Mouse (Mus musculus): ENCODE data around the gene Exoc7. TPM values are rescaled to one million over a fixed set of nuclear protein-coding genes. Genes with fewer than 3 reads are reported as not detected.

The Exoc7 gene
- polyA plus RNA-seq, 1 experiment from 2014 or later = 51.1 TPM

- Histone ChIP-seq H3K9me3 (ENCODE audit: control insufficient read depth, low read length) (no peaks in the 10 kb centered on the region), H3K27me3 (ENCODE audit: control insufficient read depth, insufficient read depth, low read length) (no peaks in the 10 kb centered on the region), H3K9ac (ENCODE audit: low read length) (peak overlapping the region; percentile 92), H3K4me3 (ENCODE audit: control insufficient read depth in 1 of 2, insufficient read depth in 1 of 2, low read depth in 1 of 2, low read length in 2 of 2) (peak overlapping the region; percentile 79 to 91), H3K36me3 (ENCODE audit: control insufficient read depth, insufficient read depth, low read length) (peaks cover 36% of the 10 kb centered on the region), H3K4me2 (ENCODE audit: low read length) (peak overlapping the region; percentile 76), H3K4me1 (ENCODE audit: control insufficient read depth in 2 of 2, insufficient read depth in 2 of 2, low read length in 2 of 2) (peaks cover 7 to 12% of the 10 kb centered on the region in 2 experiments), H3K27ac (replicated peaks in 1 of 2; ENCODE audit: control insufficient read depth in 1 of 2, insufficient read depth in 1 of 2, low read depth in 2 of 2, low read length in 2 of 2) (peak overlapping the region; percentile 46 to 86; a peak in 2 of 4 replicates)
- 0 out of 2 replicates have a peak, but pooled peaks have one; percentile 6 for ATAC-seq (ENCODE audit: insufficient number of reproducible peaks, insufficient read depth, low FRiP score, low read depth)
- 1% methylated on average over 39 of the region's 39 CpGs for WGBS
These were observed 33.5 kb downstream of the Exoc7 start for GRCm38 (mm10) chr11:116273469-116274044.

- 40% methylated on average over 12 of the region's 12 CpGs for WGBS
- no peak for ATAC-seq (ENCODE audit: insufficient number of reproducible peaks, insufficient read depth, low FRiP score, low read depth)
- Histone ChIP-seq H3K9me3 (ENCODE audit: control insufficient read depth, low read length) (no peaks in the 10 kb centered on the region), H3K36me3 (ENCODE audit: control insufficient read depth, insufficient read depth, low read length) (peaks cover 42% of the 10 kb centered on the region), H3K27ac (replicated peaks in 1 of 2; ENCODE audit: control insufficient read depth in 1 of 2, insufficient read depth in 1 of 2, low read depth in 2 of 2, low read length in 2 of 2) (no peak overlapping the region), H3K4me3 (ENCODE audit: control insufficient read depth in 1 of 2, insufficient read depth in 1 of 2, low read depth in 1 of 2, low read length in 2 of 2) (peak overlapping the region; percentile 79 to 91), H3K27me3 (ENCODE audit: control insufficient read depth, insufficient read depth, low read length) (no peaks in the 10 kb centered on the region), H3K4me2 (ENCODE audit: low read length) (peak overlapping the region; percentile 76), H3K4me1 (ENCODE audit: control insufficient read depth in 2 of 2, insufficient read depth in 2 of 2, low read length in 2 of 2) (peaks cover 7 to 12% of the 10 kb centered on the region in 2 experiments), H3K9ac (ENCODE audit: low read length) (peak overlapping the region; percentile 92)
These were observed 34.2 kb downstream of the Exoc7 start for GRCm38 (mm10) chr11:116272589-116273468.

- WGBS = 86% methylated on average over 8 of the region's 8 CpGs
- Histone ChIP-seq H3K27me3 (ENCODE audit: control insufficient read depth, insufficient read depth, low read length) (no peaks in the 10 kb centered on the region), H3K27ac (replicated peaks in 1 of 2; ENCODE audit: control insufficient read depth in 1 of 2, insufficient read depth in 1 of 2, low read depth in 2 of 2, low read length in 2 of 2) (no peak overlapping the region), H3K4me3 (ENCODE audit: control insufficient read depth in 1 of 2, insufficient read depth in 1 of 2, low read depth in 1 of 2, low read length in 2 of 2) (no peak overlapping the region), H3K4me1 (ENCODE audit: control insufficient read depth in 2 of 2, insufficient read depth in 2 of 2, low read length in 2 of 2) (peaks cover 5 to 12% of the 10 kb centered on the region in 2 experiments), H3K4me2 (ENCODE audit: low read length) (no peak overlapping the region), H3K9ac (ENCODE audit: low read length) (no peak overlapping the region), H3K36me3 (ENCODE audit: control insufficient read depth, insufficient read depth, low read length) (peaks cover 75% of the 10 kb centered on the region), H3K9me3 (ENCODE audit: control insufficient read depth, low read length) (no peaks in the 10 kb centered on the region)
- no peak for ATAC-seq (ENCODE audit: insufficient number of reproducible peaks, insufficient read depth, low FRiP score, low read depth)
These were observed 37.5 kb downstream of the Exoc7 start for GRCm38 (mm10) chr11:116269560-116269959.

GRCm38 (mm10) chr11:116268313-116268712, 38.7 kb downstream of the Exoc7 start:
- peaks cover 87% of the 10 kb centered on the region for H3K36me3 ChIP-seq (ENCODE audit: control insufficient read depth, insufficient read depth, low read length)
- 95% methylated on average over 6 of the region's 6 CpGs for WGBS
- H3K9me3 ChIP-seq (ENCODE audit: control insufficient read depth, low read length) = no peaks in the 10 kb centered on the region
- peaks cover 2 to 12% of the 10 kb centered on the region in 2 experiments; a peak in 3 of 4 replicates for H3K4me1 ChIP-seq (ENCODE audit: control insufficient read depth in 2 of 2, insufficient read depth in 2 of 2, low read length in 2 of 2)
- H3K4me3 ChIP-seq (ENCODE audit: control insufficient read depth in 1 of 2, insufficient read depth in 1 of 2, low read depth in 1 of 2, low read length in 2 of 2) = no peak overlapping the region
- no peaks in the 10 kb centered on the region for H3K27me3 ChIP-seq (ENCODE audit: control insufficient read depth, insufficient read depth, low read length)
- no peak for ATAC-seq (ENCODE audit: insufficient number of reproducible peaks, insufficient read depth, low FRiP score, low read depth)
- no peak overlapping the region for H3K4me2 ChIP-seq (ENCODE audit: low read length)
- H3K27ac ChIP-seq (replicated peaks in 1 of 2; ENCODE audit: control insufficient read depth in 1 of 2, insufficient read depth in 1 of 2, low read depth in 2 of 2, low read length in 2 of 2) = no peak overlapping the region
- H3K9ac ChIP-seq (ENCODE audit: low read length) = no peak overlapping the region

GRCm38 (mm10) chr11:116267637-116268036, 39.4 kb downstream of the Exoc7 start:
- H3K4me2 ChIP-seq (ENCODE audit: low read length) = no peak overlapping the region
- WGBS = 85% methylated on average over 8 of the region's 8 CpGs
- no peaks in the 10 kb centered on the region for H3K9me3 ChIP-seq (ENCODE audit: control insufficient read depth, low read length)
- no peak overlapping the region for H3K27ac ChIP-seq (replicated peaks in 1 of 2; ENCODE audit: control insufficient read depth in 1 of 2, insufficient read depth in 1 of 2, low read depth in 2 of 2, low read length in 2 of 2)
- H3K36me3 ChIP-seq (ENCODE audit: control insufficient read depth, insufficient read depth, low read length) = peaks cover 94% of the 10 kb centered on the region
- no peaks in the 10 kb centered on the region for H3K27me3 ChIP-seq (ENCODE audit: control insufficient read depth, insufficient read depth, low read length)
- no peak overlapping the region for H3K9ac ChIP-seq (ENCODE audit: low read length)
- peaks cover 0 to 7% of the 10 kb centered on the region in 2 experiments; a peak in 3 of 4 replicates for H3K4me1 ChIP-seq (ENCODE audit: control insufficient read depth in 2 of 2, insufficient read depth in 2 of 2, low read length in 2 of 2)
- ATAC-seq (ENCODE audit: insufficient number of reproducible peaks, insufficient read depth, low FRiP score, low read depth) = no peak
- H3K4me3 ChIP-seq (ENCODE audit: control insufficient read depth in 1 of 2, insufficient read depth in 1 of 2, low read depth in 1 of 2, low read length in 2 of 2) = no peak overlapping the region

- no peak overlapping the region for H3K27ac ChIP-seq (replicated peaks in 1 of 2; ENCODE audit: control insufficient read depth in 1 of 2, insufficient read depth in 1 of 2, low read depth in 2 of 2, low read length in 2 of 2)
- H3K4me2 ChIP-seq (ENCODE audit: low read length) = no peak overlapping the region
- no peaks in the 10 kb centered on the region for H3K27me3 ChIP-seq (ENCODE audit: control insufficient read depth, insufficient read depth, low read length)
- WGBS = 87% methylated on average over 4 of the region's 4 CpGs
- H3K36me3 ChIP-seq (ENCODE audit: control insufficient read depth, insufficient read depth, low read length) = peaks cover 95% of the 10 kb centered on the region
- no peak for ATAC-seq (ENCODE audit: insufficient number of reproducible peaks, insufficient read depth, low FRiP score, low read depth)
- no peak overlapping the region for H3K9ac ChIP-seq (ENCODE audit: low read length)
- H3K9me3 ChIP-seq (ENCODE audit: control insufficient read depth, low read length) = no peaks in the 10 kb centered on the region
- no peaks in the 10 kb centered on the region for H3K4me1 ChIP-seq (ENCODE audit: control insufficient read depth in 2 of 2, insufficient read depth in 2 of 2, low read length in 2 of 2)
- H3K4me3 ChIP-seq (ENCODE audit: control insufficient read depth in 1 of 2, insufficient read depth in 1 of 2, low read depth in 1 of 2, low read length in 2 of 2) = no peak overlapping the region
These were observed 41.2 kb downstream of the Exoc7 start for GRCm38 (mm10) chr11:116265850-116266249.

GRCm38 (mm10) chr11:116265352-116265751, 41.7 kb downstream of the Exoc7 start:
- peaks cover 97% of the 10 kb centered on the region for H3K36me3 ChIP-seq (ENCODE audit: control insufficient read depth, insufficient read depth, low read length)
- H3K4me2 ChIP-seq (ENCODE audit: low read length) = no peak overlapping the region
- no peaks in the 10 kb centered on the region for H3K9me3 ChIP-seq (ENCODE audit: control insufficient read depth, low read length)
- no peak overlapping the region for H3K27ac ChIP-seq (replicated peaks in 1 of 2; ENCODE audit: control insufficient read depth in 1 of 2, insufficient read depth in 1 of 2, low read depth in 2 of 2, low read length in 2 of 2)
- WGBS = 86% methylated on average over 11 of the region's 11 CpGs
- no peaks in the 10 kb centered on the region for H3K27me3 ChIP-seq (ENCODE audit: control insufficient read depth, insufficient read depth, low read length)
- H3K4me1 ChIP-seq (ENCODE audit: control insufficient read depth in 2 of 2, insufficient read depth in 2 of 2, low read length in 2 of 2) = no peaks in the 10 kb centered on the region
- no peak overlapping the region for H3K9ac ChIP-seq (ENCODE audit: low read length)
- no peak overlapping the region for H3K4me3 ChIP-seq (ENCODE audit: control insufficient read depth in 1 of 2, insufficient read depth in 1 of 2, low read depth in 1 of 2, low read length in 2 of 2)
- no peak for ATAC-seq (ENCODE audit: insufficient number of reproducible peaks, insufficient read depth, low FRiP score, low read depth)

Measured in heart, embryonic 14.5 days (tissue).